Mouse (Mus musculus): ENCODE results near the gene Olfr750. TPM values are rescaled to one million over a fixed set of nuclear protein-coding genes. Genes with fewer than 3 reads are reported as not detected.

Gene Olfr750
- total and polyA plus RNA-seq, 3 experiments, result not detected

- TF ChIP-seq ETS1 (IDR thresholded peaks at IDR 0.05; ENCODE audit: low read depth, low read length) (no peak), MXI1 (IDR thresholded peaks at IDR 0.05; ENCODE audit: low read depth, low read length) (no peak)
These were observed 24.2 kb downstream of the Olfr750 start, which contains the start of gene Rnase11 (continued) for GRCm38 (mm10) chr14:51050063-51050462.

- TF ChIP-seq ZNF384 (IDR thresholded peaks at IDR 0.05; ENCODE audit: low read depth, low read length) (no peak), TAL1 (IDR thresholded peaks at IDR 0.05; ENCODE audit: low read length) (no peak), KAT2A (conservative IDR thresholded peaks at IDR 0.05; ENCODE audit: low read depth, low read length) (no peak), BHLHE40 (IDR thresholded peaks at IDR 0.05; ENCODE audit: borderline replicate concordance, low read depth, low read length) (no peak), POLR2AphosphoS5 (IDR thresholded peaks at IDR 0.05; ENCODE audit: borderline replicate concordance, low read depth, low read length) (no peak), TCF12 (IDR thresholded peaks at IDR 0.05; ENCODE audit: low read depth, low read length) (no peak), ETS1 (IDR thresholded peaks at IDR 0.05; ENCODE audit: low read depth, low read length) (no peak), E2F4 (IDR thresholded peaks at IDR 0.05; ENCODE audit: borderline replicate concordance, low read depth, low read length) (no peak), UBTF (IDR thresholded peaks at IDR 0.05; ENCODE audit: borderline replicate concordance, insufficient read depth, low read depth, low read length) (no peak)
These were observed 26.4 kb downstream of the Olfr750 start for GRCm38 (mm10) chr14:51047846-51048245.

GRCm38 (mm10) chr14:51041769-51042168 lies 32.5 kb downstream of the Olfr750 start, which contains the start of gene Rnase9:
Gene Rnase9 (minus strand): TSS chr14:51041869.
- no peaks in the 10 kb centered on the region for H3K36me3 ChIP-seq (ENCODE audit: control insufficient read depth in 1 of 2, insufficient read depth in 2 of 2, low read length in 2 of 2)
- no peaks in the 10 kb centered on the region for H3K4me1 ChIP-seq (ENCODE audit: control insufficient read depth in 1 of 2, insufficient read depth in 2 of 2, low read length in 2 of 2)
- no peaks in the 10 kb centered on the region; a peak in 1 of 4 replicates for H3K27me3 ChIP-seq (ENCODE audit: control insufficient read depth in 1 of 2, insufficient read depth in 2 of 2, low read length in 2 of 2)
- no peaks in the 10 kb centered on the region for H3K79me2 ChIP-seq (ENCODE audit: control insufficient read depth, insufficient read depth, low read length, poor library complexity)
- no peak within 1 kb of the TSS for H3K27ac ChIP-seq (ENCODE audit: control insufficient read depth, low read depth, low read length)
- DNase-seq (ENCODE audit: low read depth, low spot score), result no peak
- no peak within 1 kb of the TSS for H3K9ac ChIP-seq (ENCODE audit: control insufficient read depth, low read depth, low read length, poor library complexity, severe bottlenecking)
- H3K9me3 ChIP-seq (replicated peaks; ENCODE audit: insufficient read depth, low read length), result no peaks in the 10 kb centered on the region
- no peak for TF ChIP-seq ELF1 (IDR thresholded peaks at IDR 0.05; ENCODE audit: low read depth, low read length)
- no peak for TF ChIP-seq USF2 (IDR thresholded peaks at IDR 0.05; ENCODE audit: borderline replicate concordance in 1 of 2, insufficient read depth in 1 of 2, low read depth in 1 of 2, low read length in 2 of 2)
- TF ChIP-seq SIN3A (IDR thresholded peaks at IDR 0.05; ENCODE audit: low read length), result no peak
- no peak for TF ChIP-seq CTCF (IDR thresholded peaks at IDR 0.05 in 2 of 3, conservative IDR thresholded peaks at IDR 0.05 in 1 of 3; ENCODE audit: control insufficient read depth in 1 of 3, insufficient read depth in 1 of 3, low read depth in 2 of 3, low read length in 3 of 3, poor library complexity in 1 of 3, severe bottlenecking in 1 of 3)
- TF ChIP-seq ZKSCAN1 (IDR thresholded peaks at IDR 0.05; ENCODE audit: low read depth, low read length), result no peak
- H3K4me3 ChIP-seq (ENCODE audit: control insufficient read depth in 1 of 2, insufficient read depth in 1 of 2, low read depth in 2 of 2, low read length in 2 of 2), result no peak within 1 kb of the TSS

More at GRCm38 (mm10) chr14:51047846-51048245, 26.4 kb downstream of the Olfr750 start:
- Histone ChIP-seq H3K9ac (ENCODE audit: control insufficient read depth, low read depth, low read length, poor library complexity, severe bottlenecking) (no peak overlapping the region), H3K27ac (ENCODE audit: control insufficient read depth, low read depth, low read length) (no peak overlapping the region), H3K4me1 (ENCODE audit: control insufficient read depth in 1 of 2, insufficient read depth in 2 of 2, low read length in 2 of 2) (no peaks in the 10 kb centered on the region), H3K36me3 (ENCODE audit: control insufficient read depth in 1 of 2, insufficient read depth in 2 of 2, low read length in 2 of 2) (no peaks in the 10 kb centered on the region), H3K9me3 (replicated peaks; ENCODE audit: insufficient read depth, low read length) (no peaks in the 10 kb centered on the region), H3K79me2 (ENCODE audit: control insufficient read depth, insufficient read depth, low read length, poor library complexity) (no peaks in the 10 kb centered on the region), H3K4me3 (ENCODE audit: control insufficient read depth in 1 of 2, insufficient read depth in 1 of 2, low read depth in 2 of 2, low read length in 2 of 2) (no peak overlapping the region), H3K27me3 (ENCODE audit: control insufficient read depth in 1 of 2, insufficient read depth in 2 of 2, low read length in 2 of 2) (no peaks in the 10 kb centered on the region; a peak in 3 of 4 replicates)
- no peak for DNase-seq (ENCODE audit: low read depth, low spot score)

All from MEL (cell line).